Mouse (Mus musculus) CH12.LX (cell line): ENCODE measurements around the gene Lpxn.

Source experiments
- CHD2 ChIP-seq: IDR thresholded peaks from 2 replicates; pipeline ENCODE4 v1.6.1; 2011; ENCODE audit warnings: low read length, improper control_type of control experiment
- CTCF ChIP-seq, 2 experiments: IDR thresholded peaks in 1 of 2; conservative IDR thresholded peaks in 1 of 2; 2 replicates each; pipeline ENCODE4 v1.5.1; 2011 to 2012; ENCODE audit warnings: low read depth in 2 of 2, low read length in 2 of 2, improper control_type of control experiment in 1 of 2, inconsistent platforms in 1 of 2, mild to moderate bottlenecking in 1 of 2, moderate library complexity in 1 of 2
- EP300 ChIP-seq: IDR thresholded peaks from 2 replicates; pipeline ENCODE4 v1.6.1; 2011; ENCODE audit warnings: low read length, improper control_type of control experiment
- IRF4 ChIP-seq: IDR thresholded peaks from 2 replicates; pipeline ENCODE4 v1.6.1; 2014; ENCODE audit warnings: low read depth, mild to moderate bottlenecking, inconsistent platforms, low read length, improper control_type of control experiment
- JUN ChIP-seq: IDR thresholded peaks from 2 replicates; pipeline ENCODE4 v1.6.1; 2011; ENCODE audit warnings: low read depth, mild to moderate bottlenecking, low read length, improper control_type of control experiment, moderate library complexity; ENCODE audit not compliant: insufficient read depth
- ZNF384 ChIP-seq: IDR thresholded peaks from 2 replicates; pipeline ENCODE4 v1.6.1; 2012; ENCODE audit warnings: low read depth, low read length, improper control_type of control experiment, inconsistent platforms

DNA sequence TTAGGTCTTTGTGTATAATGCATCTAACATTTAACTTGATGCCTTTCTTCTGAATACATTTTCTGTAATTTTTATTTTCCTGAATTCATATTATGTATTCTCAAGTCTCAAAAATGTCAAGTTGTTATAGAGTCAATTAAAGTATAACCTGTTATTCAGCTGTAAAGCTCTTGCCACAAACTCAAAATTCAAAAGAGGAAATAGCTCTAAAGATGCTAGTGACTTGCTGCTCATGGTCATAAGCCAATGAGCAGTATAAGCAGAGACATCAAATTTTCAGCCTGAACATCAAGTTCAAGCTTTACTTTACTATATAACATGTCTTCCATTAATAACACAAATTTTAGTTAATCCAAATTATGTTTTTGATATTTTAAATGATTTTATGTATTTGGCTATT is 3.6 kb upstream of the Lpxn start:
- TF ChIP-seq CTCF (conservative IDR thresholded peaks at IDR 0.05 in 1 of 2, IDR thresholded peaks at IDR 0.05 in 1 of 2; ENCODE audit: low read depth in 2 of 2, low read length in 2 of 2) = no peak
- no peak for TF ChIP-seq CHD2
- TF ChIP-seq JUN = no peak
- TF ChIP-seq ZNF384 = no peak
- no peak for TF ChIP-seq IRF4
- TF ChIP-seq EP300 = no peak
